Mouse (Mus musculus): Measurements from ENCODE around the gene Ryr2. TPM values are rescaled to one million over a fixed set of nuclear protein-coding genes. Genes with fewer than 3 reads are reported as not detected.
A peak's percentile ranks its signal among the peaks of the same experiment; 100 is the strongest.
"Not testable (repeated sequence)": the region's sequence is repeated elsewhere in the genome, so short reads cannot be mapped to it uniquely, and the experiment has no call there.

Gene Ryr2
- polyA plus RNA-seq, 1 experiment from 2014 or later: 1.1 TPM

- no peak for ATAC-seq (ENCODE audit: insufficient read depth, low FRiP score, low read depth)
- Histone ChIP-seq H3K9me3 (no peaks in the 10 kb centered on the region), H3K27me3 (replicated peaks) (no peaks in the 10 kb centered on the region), H3K4me2 (no peak overlapping the region), H3K9ac (no peak overlapping the region), H3K36me3 (no peaks in the 10 kb centered on the region), H3K4me3 (replicated peaks) (no peak overlapping the region), H3K4me1 (no peaks in the 10 kb centered on the region), H3K27ac (no peak overlapping the region)
Measured at GRCm38 (mm10) chr13:11964391-11964790, 142.4 kb downstream of the Ryr2 start.

- no peak overlapping the region for H3K27ac ChIP-seq
- no peak overlapping the region for H3K4me2 ChIP-seq
- H3K4me1 ChIP-seq: no peaks in the 10 kb centered on the region
- H3K9ac ChIP-seq: no peak overlapping the region
- no peaks in the 10 kb centered on the region for H3K36me3 ChIP-seq
- no peaks in the 10 kb centered on the region for H3K27me3 ChIP-seq (replicated peaks)
- ATAC-seq (ENCODE audit: insufficient read depth, low FRiP score, low read depth): peak; percentile 18; the same call in 1 of the 2 replicates
- H3K4me3 ChIP-seq (replicated peaks): no peak overlapping the region
- no peaks in the 10 kb centered on the region for H3K9me3 ChIP-seq
Measured at GRCm38 (mm10) chr13:11959488-11960174, 147.1 kb downstream of the Ryr2 start.

- Histone ChIP-seq H3K4me3 (replicated peaks) (no peak overlapping the region), H3K36me3 (no peaks in the 10 kb centered on the region)
- WGBS: 73% methylated on average over 3 of the region's 3 CpGs
Measured at GRCm38 (mm10) chr13:11958854-11959253, 147.9 kb downstream of the Ryr2 start.

GRCm38 (mm10) chr13:11958271-11958670, 148.5 kb downstream of the Ryr2 start:
- H3K27me3 ChIP-seq (replicated peaks): no peaks in the 10 kb centered on the region
- H3K4me1 ChIP-seq: no peaks in the 10 kb centered on the region
- H3K9me3 ChIP-seq: no peaks in the 10 kb centered on the region
- ATAC-seq (ENCODE audit: insufficient read depth, low FRiP score, low read depth): no peak
- no peak overlapping the region for H3K27ac ChIP-seq
- no peak overlapping the region for H3K9ac ChIP-seq
- H3K4me3 ChIP-seq (replicated peaks): no peak overlapping the region
- no peak overlapping the region for H3K4me2 ChIP-seq
- H3K36me3 ChIP-seq: no peaks in the 10 kb centered on the region
- 69% methylated on average over 4 of the region's 4 CpGs for WGBS

More at GRCm38 (mm10) chr13:11958854-11959253, 147.9 kb downstream of the Ryr2 start:
- H3K9me3 ChIP-seq: no peaks in the 10 kb centered on the region
- no peak overlapping the region for H3K4me2 ChIP-seq
- no peak for ATAC-seq (ENCODE audit: insufficient read depth, low FRiP score, low read depth)
- H3K4me1 ChIP-seq: no peaks in the 10 kb centered on the region
- no peak overlapping the region for H3K27ac ChIP-seq
- H3K27me3 ChIP-seq (replicated peaks): no peaks in the 10 kb centered on the region
- no peak overlapping the region for H3K9ac ChIP-seq

- WGBS: 73% methylated on average over 3 of the region's 3 CpGs
- Histone ChIP-seq H3K27me3 (replicated peaks) (no peaks in the 10 kb centered on the region), H3K27ac (no peak overlapping the region), H3K9me3 (no peaks in the 10 kb centered on the region), H3K4me2 (no peak overlapping the region), H3K36me3 (no peaks in the 10 kb centered on the region), H3K9ac (no peak overlapping the region), H3K4me1 (no peaks in the 10 kb centered on the region), H3K4me3 (replicated peaks) (no peak overlapping the region)
- ATAC-seq (ENCODE audit: insufficient read depth, low FRiP score, low read depth): no peak
Measured at GRCm38 (mm10) chr13:11951951-11952350, 154.8 kb downstream of the Ryr2 start.

- Histone ChIP-seq H3K36me3 (no peaks in the 10 kb centered on the region), H3K4me3 (replicated peaks) (no peak overlapping the region), H3K9ac (no peak overlapping the region), H3K27me3 (replicated peaks) (no peaks in the 10 kb centered on the region), H3K4me1 (no peaks in the 10 kb centered on the region), H3K9me3 (no peaks in the 10 kb centered on the region), H3K27ac (no peak overlapping the region), H3K4me2 (no peak overlapping the region)
- no peak for ATAC-seq (ENCODE audit: insufficient read depth, low FRiP score, low read depth)
- 86% methylated on average over 2 of the region's 2 CpGs for WGBS
Measured at GRCm38 (mm10) chr13:11945740-11946139, 161.0 kb downstream of the Ryr2 start.

GRCm38 (mm10) chr13:11941724-11942123, 165.0 kb downstream of the Ryr2 start:
- no peak for ATAC-seq (ENCODE audit: insufficient read depth, low FRiP score, low read depth)
- Histone ChIP-seq H3K4me3 (replicated peaks) (no peak overlapping the region), H3K36me3 (no peaks in the 10 kb centered on the region), H3K27me3 (replicated peaks) (no peaks in the 10 kb centered on the region), H3K4me2 (no peak overlapping the region), H3K9ac (no peak overlapping the region), H3K27ac (no peak overlapping the region), H3K9me3 (no peaks in the 10 kb centered on the region), H3K4me1 (no peaks in the 10 kb centered on the region)
- WGBS: 72% methylated on average over 4 of the region's 4 CpGs

- 67% methylated on average over 3 of the region's 3 CpGs for WGBS
- not testable (repeated sequence) for H3K4me1 ChIP-seq
Measured at GRCm38 (mm10) chr13:11934297-11935060, 172.3 kb downstream of the Ryr2 start.

GRCm38 (mm10) chr13:11933334-11933733, 173.4 kb downstream of the Ryr2 start:
- Histone ChIP-seq H3K27ac (no peak overlapping the region), H3K36me3 (no peaks in the 10 kb centered on the region), H3K4me3 (replicated peaks) (no peak overlapping the region), H3K9me3 (no peaks in the 10 kb centered on the region), H3K9ac (no peak overlapping the region), H3K4me2 (no peak overlapping the region), H3K27me3 (replicated peaks) (no peaks in the 10 kb centered on the region), H3K4me1 (no peaks in the 10 kb centered on the region)
- no peak for ATAC-seq (ENCODE audit: insufficient read depth, low FRiP score, low read depth)

More at GRCm38 (mm10) chr13:11934297-11935060, 172.3 kb downstream of the Ryr2 start:
- not testable (repeated sequence) for H3K4me3 ChIP-seq (replicated peaks); H3K27ac ChIP-seq; H3K4me2 ChIP-seq; H3K9me3 ChIP-seq; H3K36me3 ChIP-seq; ATAC-seq (ENCODE audit: insufficient read depth, low FRiP score, low read depth); H3K27me3 ChIP-seq (replicated peaks); H3K9ac ChIP-seq

- Histone ChIP-seq H3K27ac (no peak overlapping the region), H3K36me3 (no peaks in the 10 kb centered on the region), H3K9ac (no peak overlapping the region), H3K4me1 (no peaks in the 10 kb centered on the region), H3K4me3 (replicated peaks) (no peak overlapping the region), H3K9me3 (no peaks in the 10 kb centered on the region), H3K4me2 (no peak overlapping the region), H3K27me3 (replicated peaks) (no peaks in the 10 kb centered on the region)
- ATAC-seq (ENCODE audit: insufficient read depth, low FRiP score, low read depth): no peak
- 83% methylated on average over 3 of the region's 3 CpGs for WGBS
Measured at GRCm38 (mm10) chr13:11928709-11929108, 178.0 kb downstream of the Ryr2 start.

GRCm38 (mm10) chr13:11927727-11928126, 179.0 kb downstream of the Ryr2 start:
- 91% methylated on average over 4 of the region's 4 CpGs for WGBS
- ATAC-seq (ENCODE audit: insufficient read depth, low FRiP score, low read depth): no peak

GRCm38 (mm10) chr13:11926720-11927500, 179.8 kb downstream of the Ryr2 start:
- no peak for ATAC-seq (ENCODE audit: insufficient read depth, low FRiP score, low read depth)

More at GRCm38 (mm10) chr13:11927727-11928126, 179.0 kb downstream of the Ryr2 start:
- no peak overlapping the region for H3K4me3 ChIP-seq (replicated peaks)
- H3K9ac ChIP-seq: no peak overlapping the region
- H3K27ac ChIP-seq: no peak overlapping the region
- H3K4me2 ChIP-seq: no peak overlapping the region
- H3K27me3 ChIP-seq (replicated peaks): no peaks in the 10 kb centered on the region
- no peaks in the 10 kb centered on the region for H3K36me3 ChIP-seq
- H3K9me3 ChIP-seq: no peaks in the 10 kb centered on the region
- no peaks in the 10 kb centered on the region for H3K4me1 ChIP-seq

More at GRCm38 (mm10) chr13:11926720-11927500, 179.8 kb downstream of the Ryr2 start:
- H3K9ac ChIP-seq: no peak overlapping the region
- 61% methylated on average over 11 of the region's 11 CpGs for WGBS
- no peaks in the 10 kb centered on the region for H3K36me3 ChIP-seq
- H3K27me3 ChIP-seq (replicated peaks): no peaks in the 10 kb centered on the region
- H3K27ac ChIP-seq: no peak overlapping the region
- H3K4me3 ChIP-seq (replicated peaks): no peak overlapping the region
- no peak overlapping the region for H3K4me2 ChIP-seq
- no peaks in the 10 kb centered on the region for H3K9me3 ChIP-seq
- H3K4me1 ChIP-seq: no peaks in the 10 kb centered on the region

Data from stomach, embryonic 15.5 days (tissue).